Mouse (Mus musculus) ES-E14 (cell line): ENCODE results near the gene Tacc2. TPM values are rescaled to one million over a fixed set of nuclear protein-coding genes. Genes with fewer than 3 reads are reported as not detected.
A peak's percentile ranks its signal among the peaks of the same experiment; 100 is the strongest.

Source experiments
- DNase-seq: peaks from one replicate; pipeline ENCODE4 v3.0.0-alpha.2; 2013; ENCODE audit warnings: low read depth, low spot score
- H3K27ac ChIP-seq: 2 replicates; pipeline ENCODE4 v1.5.1; 2012; ENCODE audit warnings: low read depth, mild to moderate bottlenecking, low read length, moderate library complexity, mixed read lengths; ENCODE audit not compliant: poor library complexity, insufficient read depth, severe bottlenecking
- H3K36me3 ChIP-seq: 2 replicates; pipeline ENCODE4 v1.6.1; 2012; ENCODE audit warnings: mild to moderate bottlenecking, low read length, moderate library complexity, mixed read lengths; ENCODE audit not compliant: control insufficient read depth, poor library complexity, insufficient read depth, severe bottlenecking
- H3K4me1 ChIP-seq, 2 experiments: fragments of 150-350 bp in 1 of 2; sonication (generic) in 1 of 2; 2 replicates each; pipeline ENCODE4 v1.6.1; 2012; ENCODE audit warnings: low read length in 2 of 2, mild to moderate bottlenecking in 1 of 2, mixed read lengths in 1 of 2; ENCODE audit not compliant: control insufficient read depth in 2 of 2, insufficient read depth in 2 of 2, poor library complexity in 1 of 2
- H3K4me3 ChIP-seq, 2 experiments: fragments of 150-350 bp in 1 of 2; sonication (generic) in 1 of 2; 2 replicates each; pipeline ENCODE4 v1.5.1; 2012; ENCODE audit warnings: low read length in 2 of 2, low read depth in 1 of 2, mild to moderate bottlenecking in 1 of 2, mixed read lengths in 1 of 2; ENCODE audit not compliant: insufficient read depth in 1 of 2, poor library complexity in 1 of 2, severe bottlenecking in 1 of 2
- H3K9ac ChIP-seq: 2 replicates; pipeline ENCODE4 v1.6.1; 2012; ENCODE audit warnings: low read depth, mild to moderate bottlenecking, low read length, mixed read lengths; ENCODE audit not compliant: poor library complexity, insufficient read depth, severe bottlenecking
- H3K9me3 ChIP-seq: fragments of 150-350 bp; sonication (generic); 2 replicates; pipeline ENCODE4 v1.6.1; 2012; ENCODE audit warnings: low read depth, mild to moderate bottlenecking, low read length; ENCODE audit not compliant: control insufficient read depth, insufficient read depth
- CHD2 ChIP-seq: IDR thresholded peaks from 2 replicates; pipeline ENCODE4 v1.6.1; 2014; ENCODE audit warnings: mild to moderate bottlenecking, low read depth, low read length, inconsistent platforms
- HCFC1 ChIP-seq: IDR thresholded peaks from 2 replicates; pipeline ENCODE4 v1.6.1; 2012; ENCODE audit warnings: low read length, inconsistent platforms, borderline replicate concordance; ENCODE audit not compliant: insufficient read depth
- MAFK ChIP-seq: IDR thresholded peaks from 2 replicates; pipeline ENCODE4 v1.6.1; 2014; ENCODE audit warnings: mild to moderate bottlenecking, low read depth, low read length, inconsistent platforms; ENCODE audit not compliant: insufficient read depth
- ZC3H11A ChIP-seq: IDR thresholded peaks from 2 replicates; pipeline ENCODE4 v1.6.1; 2012; ENCODE audit warnings: low read depth, mild to moderate bottlenecking, inconsistent platforms, low read length, borderline replicate concordance
- ZNF384 ChIP-seq: IDR thresholded peaks from 2 replicates; pipeline ENCODE4 v1.6.1; 2012; ENCODE audit warnings: low read depth, low read length, inconsistent platforms
- in situ Hi-C, 2 experiments: fragments of 600-800 bp; cut with MboI; formaldehyde crosslinking; loops; one replicate each; pipeline ENCODE4 v1.15.1; 2025; ENCODE audit warnings: low sequenced_read_pairs in 2 of 2, inconsistent platforms in 1 of 2; ENCODE audit not compliant: unreplicated experiment in 2 of 2
- total RNA-seq: library from RNA; depleted of rRNA; stranded (reverse); fragments of 300-350 nt; gene quantifications from 2 replicates; pipeline ENCODE4 v1.2.3, GENCODE M21; 2012

Tacc2 gene
- total RNA-seq, 1 experiment, result 23.2 TPM

DNA sequence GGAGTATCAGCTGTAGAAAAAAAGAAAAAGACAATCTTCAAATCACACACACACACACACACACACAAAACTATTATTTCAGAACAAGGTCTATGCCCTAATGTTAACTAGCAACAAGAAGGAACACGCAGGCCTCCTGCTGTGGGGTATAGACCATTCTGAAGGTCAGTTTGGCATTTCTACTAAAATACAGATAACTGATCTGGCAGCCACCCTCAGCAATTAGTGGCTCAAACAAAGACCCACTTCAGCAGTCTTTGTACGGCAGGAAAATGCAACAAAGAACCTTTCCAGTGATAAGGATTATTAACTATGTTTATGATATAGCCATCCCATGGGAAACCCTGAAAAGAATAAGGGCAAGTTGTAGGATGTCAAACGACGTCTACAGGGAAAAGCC is 40.2 kb upstream of the Tacc2 start:
- no peak for DNase-seq
- Histone ChIP-seq H3K27ac (no peak overlapping the region), H3K4me3 (no peak overlapping the region), H3K36me3 (peaks cover 36% of the 10 kb centered on the region), H3K9me3 (no peaks in the 10 kb centered on the region), H3K4me1 (peaks cover 2% of the 10 kb centered on the region in 2 experiments; a peak in 2 of 4 replicates), H3K9ac (no peak overlapping the region)
- TF ChIP-seq ZC3H11A (no peak), CHD2 (no peak), ZNF384 (no peak), MAFK (no peak)
- in situ Hi-C loops, result no loop called here

DNA sequence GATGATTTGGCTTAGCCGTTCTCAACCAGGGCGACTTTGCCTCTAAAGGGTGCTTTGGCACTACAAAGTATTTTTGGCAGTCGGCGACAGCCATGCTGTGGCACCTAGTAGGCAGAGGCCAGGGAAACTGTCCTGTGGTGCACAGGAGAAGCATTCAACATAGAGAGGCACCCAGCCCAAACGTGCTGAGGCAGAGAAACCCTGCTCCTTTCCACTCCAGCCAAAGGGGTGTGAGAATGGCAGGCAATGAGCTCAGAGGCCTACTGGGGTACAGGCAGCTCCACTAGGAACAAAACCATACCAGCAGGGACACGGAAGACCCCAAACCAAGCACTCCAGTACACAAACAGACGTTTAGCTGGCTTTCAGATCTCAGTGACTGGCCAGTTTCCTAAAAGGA is 37.1 kb upstream of the Tacc2 start:
- Histone ChIP-seq H3K27ac (no peak overlapping the region), H3K4me3 (no peak overlapping the region), H3K9ac (no peak overlapping the region; the same call in 1 of the 2 replicates), H3K36me3 (peaks cover 40% of the 10 kb centered on the region), H3K9me3 (no peaks in the 10 kb centered on the region), H3K4me1 (peaks cover 2% of the 10 kb centered on the region in 2 experiments; a peak in 1 of 4 replicates)
- DNase-seq, result no peak
- no peak for TF ChIP-seq HCFC1
- no peak for TF ChIP-seq MAFK
- TF ChIP-seq ZNF384, result no peak
- no peak for TF ChIP-seq ZC3H11A
- TF ChIP-seq CHD2, result no peak
- in situ Hi-C loops, result no loop called here

DNA sequence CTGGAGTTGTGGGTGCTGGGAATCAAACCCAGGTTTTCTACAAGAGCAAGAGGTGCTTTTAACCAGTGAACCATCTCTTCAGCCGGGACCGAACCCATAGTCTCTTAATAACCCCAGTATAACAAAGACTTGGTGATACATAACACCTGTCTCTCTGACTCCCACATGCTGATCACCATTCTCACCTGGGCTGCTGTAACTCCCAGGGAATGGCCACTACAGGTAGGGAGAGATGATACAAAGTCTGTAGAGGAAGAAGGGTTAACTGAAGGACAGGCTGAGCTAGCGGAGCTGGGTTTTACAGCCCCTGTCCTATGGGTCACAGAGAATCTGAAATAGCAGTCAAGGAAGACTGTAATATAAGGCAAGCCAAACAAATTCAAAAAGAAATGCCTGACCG is 34.1 kb upstream of the Tacc2 start:
- Histone ChIP-seq H3K36me3 (peaks cover 28% of the 10 kb centered on the region), H3K9me3 (no peaks in the 10 kb centered on the region), H3K27ac (no peak overlapping the region), H3K4me3 (no peak overlapping the region), H3K4me1 (peaks cover 2 to 10% of the 10 kb centered on the region in 2 experiments; a peak in 1 of 4 replicates), H3K9ac (no peak overlapping the region)
- in situ Hi-C loops, result no loop called here
- TF ChIP-seq ZC3H11A (no peak), ZNF384 (no peak), CHD2 (no peak), MAFK (no peak), HCFC1 (no peak)
- no peak for DNase-seq

DNA sequence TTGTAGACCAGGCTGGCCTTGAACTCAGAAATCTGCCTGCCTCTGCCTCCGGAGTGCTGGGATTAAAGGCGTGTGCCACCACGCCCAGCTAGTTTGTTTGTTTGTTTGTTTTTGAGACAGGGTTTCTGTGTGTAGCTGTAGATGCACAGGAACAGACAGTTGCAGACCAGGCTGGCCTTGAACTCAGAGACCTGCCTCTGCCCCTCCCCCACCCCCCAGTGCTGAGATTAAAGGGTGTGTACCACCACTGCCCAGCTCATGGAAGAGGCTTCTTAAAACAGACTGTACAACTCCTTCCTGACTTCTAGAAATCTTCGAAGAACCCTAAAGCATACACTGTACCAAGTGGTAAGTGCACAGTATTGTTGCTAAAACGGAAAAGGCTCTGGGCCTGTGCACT is 31.8 kb upstream of the Tacc2 start:
- Histone ChIP-seq H3K4me3 (peak overlapping the region in 1 of 2 experiments; percentile 86; a peak in 3 of 4 replicates), H3K9ac (no peak overlapping the region), H3K9me3 (no peaks in the 10 kb centered on the region), H3K4me1 (peaks cover 2 to 10% of the 10 kb centered on the region in 2 experiments; a peak in 1 of 4 replicates), H3K36me3 (peaks cover 19% of the 10 kb centered on the region), H3K27ac (no peak overlapping the region)
- no peak for TF ChIP-seq ZC3H11A
- TF ChIP-seq ZNF384, result no peak
- no peak for TF ChIP-seq HCFC1
- no peak for TF ChIP-seq MAFK
- TF ChIP-seq CHD2, result no peak
- no peak for DNase-seq
- in situ Hi-C loops, result no loop called here

DNA sequence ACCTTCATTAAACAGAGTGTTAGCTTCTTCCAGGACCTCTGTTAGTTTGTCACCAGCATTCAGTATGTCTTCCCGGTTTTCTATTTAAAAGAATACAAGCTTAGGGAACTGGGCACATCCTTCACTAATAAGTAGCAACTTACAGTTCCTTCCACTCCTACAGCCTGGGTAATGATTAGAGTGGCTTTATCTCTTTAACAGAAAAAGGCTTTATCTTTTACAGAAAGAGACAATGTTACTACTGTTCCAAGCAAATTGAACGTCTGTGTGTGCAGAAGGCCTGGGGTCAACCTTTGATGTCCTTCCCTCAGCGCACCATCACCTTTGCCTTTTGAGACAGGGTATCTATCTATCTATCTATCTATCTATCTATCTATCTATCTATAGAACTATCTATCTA is 31.3 kb upstream of the Tacc2 start:
- Histone ChIP-seq H3K36me3 (peaks cover 17% of the 10 kb centered on the region), H3K9me3 (no peaks in the 10 kb centered on the region), H3K4me3 (peak overlapping the region; percentile 86 to 90), H3K4me1 (peaks cover under 1 to 9% of the 10 kb centered on the region in 2 experiments; a peak in 1 of 4 replicates), H3K9ac (peak overlapping the region; percentile 98; the same call in 1 of the 2 replicates), H3K27ac (no peak overlapping the region; the same call in 1 of the 2 replicates)
- DNase-seq, result no peak
- in situ Hi-C loops, result no loop called here
- TF ChIP-seq MAFK (no peak), ZC3H11A (no peak), HCFC1 (no peak), ZNF384 (no peak), CHD2 (no peak)
